Mouse (Mus musculus): ENCODE data around the gene Tpcn1. TPM values are rescaled to one million over a fixed set of nuclear protein-coding genes. Genes with fewer than 3 reads are reported as not detected.

Tpcn1 gene
- total RNA-seq, 1 experiment = 14.2 TPM

GRCm38 (mm10) chr5:120505781-120506180, 82.7 kb downstream of the Tpcn1 start:
- DNase-seq (ENCODE audit: low read depth, low spot score) = no peak
- peaks cover 2 to 3% of the 10 kb centered on the region in 2 experiments; a peak in 1 of 4 replicates for H3K4me1 ChIP-seq (ENCODE audit: control insufficient read depth in 2 of 2, insufficient read depth in 2 of 2, low read length in 2 of 2, poor library complexity in 1 of 2)
- TF ChIP-seq HCFC1 (IDR thresholded peaks at IDR 0.05; ENCODE audit: borderline replicate concordance, insufficient read depth, low read length) (no peak), CHD2 (IDR thresholded peaks at IDR 0.05; ENCODE audit: low read depth, low read length) (no peak)
- no peak overlapping the region for H3K27ac ChIP-seq (ENCODE audit: insufficient read depth, low read depth, low read length, poor library complexity, severe bottlenecking)
- peak overlapping the region; percentile 28 to 30; a peak in 2 of 4 replicates for H3K4me3 ChIP-seq (ENCODE audit: insufficient read depth in 1 of 2, low read depth in 1 of 2, low read length in 2 of 2, poor library complexity in 1 of 2, severe bottlenecking in 1 of 2)
- in situ Hi-C loops (cut with MboI; ENCODE audit: low sequenced_read_pairs in 2 of 2, unreplicated experiment in 2 of 2) = no loop called here
- H3K36me3 ChIP-seq (ENCODE audit: control insufficient read depth, insufficient read depth, low read length, poor library complexity, severe bottlenecking) = no peaks in the 10 kb centered on the region
- H3K9ac ChIP-seq (ENCODE audit: insufficient read depth, low read depth, low read length, poor library complexity, severe bottlenecking) = peak overlapping the region; percentile 52; the same call in 1 of the 2 replicates
- H3K9me3 ChIP-seq (ENCODE audit: control insufficient read depth, insufficient read depth, low read depth, low read length) = no peaks in the 10 kb centered on the region

DNA sequence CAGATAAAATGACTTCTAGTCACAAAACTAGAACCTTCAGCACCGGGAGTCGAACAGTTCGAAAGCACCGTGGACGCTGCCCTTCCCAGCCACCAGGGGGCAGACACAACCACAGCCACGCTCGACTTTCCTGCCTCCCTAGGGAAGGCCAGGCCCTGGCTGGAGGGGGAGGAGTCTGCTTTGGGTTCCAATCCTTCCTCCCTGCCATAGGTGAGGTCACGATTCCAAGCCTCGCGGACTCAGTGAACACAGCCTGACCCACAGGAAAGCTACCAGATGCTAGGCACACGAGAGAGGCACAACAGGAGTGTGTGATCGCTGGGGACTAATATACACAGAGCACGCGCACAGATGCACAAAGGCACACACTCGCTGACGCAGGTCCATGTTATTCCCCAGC, 83.1 kb downstream of the Tpcn1 start:
- no peaks in the 10 kb centered on the region for H3K36me3 ChIP-seq (ENCODE audit: control insufficient read depth, insufficient read depth, low read length, poor library complexity, severe bottlenecking)
- H3K9ac ChIP-seq (ENCODE audit: insufficient read depth, low read depth, low read length, poor library complexity, severe bottlenecking) = peak overlapping the region; percentile 52; the same call in 1 of the 2 replicates
- H3K4me3 ChIP-seq (ENCODE audit: insufficient read depth in 1 of 2, low read depth in 1 of 2, low read length in 2 of 2, poor library complexity in 1 of 2, severe bottlenecking in 1 of 2) = peak overlapping the region; percentile 28 to 30; a peak in 2 of 4 replicates
- in situ Hi-C loops (cut with MboI; ENCODE audit: low sequenced_read_pairs in 2 of 2, unreplicated experiment in 2 of 2) = no loop called here
- peak; percentile 92 for DNase-seq (ENCODE audit: low read depth, low spot score)
- H3K4me1 ChIP-seq (ENCODE audit: control insufficient read depth in 2 of 2, insufficient read depth in 2 of 2, low read length in 2 of 2, poor library complexity in 1 of 2) = peaks cover under 1 to 2% of the 10 kb centered on the region in 2 experiments; a peak in 1 of 4 replicates
- no peaks in the 10 kb centered on the region for H3K9me3 ChIP-seq (ENCODE audit: control insufficient read depth, insufficient read depth, low read depth, low read length)
- TF ChIP-seq ZNF384 (IDR thresholded peaks at IDR 0.05; ENCODE audit: low read depth, low read length) (peak; percentile 55; the same call in 1 of the 2 replicates), MAFK (IDR thresholded peaks at IDR 0.05; ENCODE audit: insufficient read depth, low read depth, low read length) (no peak), ZC3H11A (IDR thresholded peaks at IDR 0.05; ENCODE audit: borderline replicate concordance, low read depth, low read length) (peak; percentile 70), HCFC1 (IDR thresholded peaks at IDR 0.05; ENCODE audit: borderline replicate concordance, insufficient read depth, low read length) (peak; percentile 26; the same call in 1 of the 2 replicates), CHD2 (IDR thresholded peaks at IDR 0.05; ENCODE audit: low read depth, low read length) (0 out of 2 replicates have a peak, but pooled peaks have one; percentile 12)
- no peak overlapping the region for H3K27ac ChIP-seq (ENCODE audit: insufficient read depth, low read depth, low read length, poor library complexity, severe bottlenecking)

DNA sequence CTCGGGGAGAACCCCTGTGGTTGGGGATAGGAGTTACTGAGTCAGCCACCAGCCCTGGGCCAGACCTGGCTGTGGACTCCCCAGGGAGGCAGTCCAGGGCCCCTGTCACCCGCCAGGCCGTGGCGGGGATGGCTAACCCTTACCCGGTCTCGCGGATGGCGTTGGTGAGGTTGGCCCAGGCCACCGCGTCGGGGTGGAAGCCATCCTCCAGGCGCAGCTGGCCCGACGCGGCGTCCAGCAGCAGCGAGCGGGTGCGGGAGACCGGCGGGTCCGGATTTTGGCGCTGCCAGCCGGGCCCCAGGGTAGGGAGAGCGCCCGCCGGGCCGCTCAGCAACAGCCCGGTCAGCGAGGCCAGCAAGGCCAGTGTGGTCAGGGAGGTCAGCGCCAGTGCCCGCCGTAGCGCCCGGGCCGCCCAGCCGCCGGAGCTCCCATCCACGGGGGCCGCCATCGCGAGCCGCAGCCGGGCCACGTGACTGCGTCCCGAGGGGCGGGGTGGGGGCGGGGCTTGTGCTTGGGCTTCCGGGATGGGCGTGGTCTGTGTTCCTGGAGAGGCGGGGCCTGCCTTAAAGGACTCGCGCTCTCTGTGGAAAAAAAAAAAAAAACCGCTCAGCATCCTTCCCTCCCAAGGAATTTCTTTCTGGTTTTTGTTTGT, 85.2 kb downstream of the Tpcn1 start, which contains the start of gene Plbd2:
TSS of gene Plbd2 (minus strand) at position 482 of the 652 bp plus-strand sequence.
- DNase-seq (ENCODE audit: low read depth, low spot score) = peak; percentile 81
- peak within 1 kb of the TSS; percentile 72 to 85 for H3K4me3 ChIP-seq (ENCODE audit: insufficient read depth in 1 of 2, low read depth in 1 of 2, low read length in 2 of 2, poor library complexity in 1 of 2, severe bottlenecking in 1 of 2)
- H3K9ac ChIP-seq (ENCODE audit: insufficient read depth, low read depth, low read length, poor library complexity, severe bottlenecking) = peak within 1 kb of the TSS; percentile 93
- no peak within 1 kb of the TSS for H3K27ac ChIP-seq (ENCODE audit: insufficient read depth, low read depth, low read length, poor library complexity, severe bottlenecking)
- H3K4me1 ChIP-seq (ENCODE audit: control insufficient read depth in 2 of 2, insufficient read depth in 2 of 2, low read length in 2 of 2, poor library complexity in 1 of 2) = no peaks in the 10 kb centered on the region; a peak in 1 of 4 replicates
- in situ Hi-C loops (cut with MboI; ENCODE audit: low sequenced_read_pairs in 2 of 2, unreplicated experiment in 2 of 2) = no loop called here
- peaks cover under 1% of the 10 kb centered on the region; the same call in 1 of the 2 replicates for H3K36me3 ChIP-seq (ENCODE audit: control insufficient read depth, insufficient read depth, low read length, poor library complexity, severe bottlenecking)
- TF ChIP-seq ZNF384 (IDR thresholded peaks at IDR 0.05; ENCODE audit: low read depth, low read length) = peak; percentile 99
- peak; percentile 50; the same call in 1 of the 2 replicates for TF ChIP-seq HCFC1 (IDR thresholded peaks at IDR 0.05; ENCODE audit: borderline replicate concordance, insufficient read depth, low read length)
- TF ChIP-seq CHD2 (IDR thresholded peaks at IDR 0.05; ENCODE audit: low read depth, low read length) = no peak
- TF ChIP-seq ZC3H11A (IDR thresholded peaks at IDR 0.05; ENCODE audit: borderline replicate concordance, low read depth, low read length) = no peak
- TF ChIP-seq MAFK (IDR thresholded peaks at IDR 0.05; ENCODE audit: insufficient read depth, low read depth, low read length) = no peak
- no peaks in the 10 kb centered on the region for H3K9me3 ChIP-seq (ENCODE audit: control insufficient read depth, insufficient read depth, low read depth, low read length)

DNA sequence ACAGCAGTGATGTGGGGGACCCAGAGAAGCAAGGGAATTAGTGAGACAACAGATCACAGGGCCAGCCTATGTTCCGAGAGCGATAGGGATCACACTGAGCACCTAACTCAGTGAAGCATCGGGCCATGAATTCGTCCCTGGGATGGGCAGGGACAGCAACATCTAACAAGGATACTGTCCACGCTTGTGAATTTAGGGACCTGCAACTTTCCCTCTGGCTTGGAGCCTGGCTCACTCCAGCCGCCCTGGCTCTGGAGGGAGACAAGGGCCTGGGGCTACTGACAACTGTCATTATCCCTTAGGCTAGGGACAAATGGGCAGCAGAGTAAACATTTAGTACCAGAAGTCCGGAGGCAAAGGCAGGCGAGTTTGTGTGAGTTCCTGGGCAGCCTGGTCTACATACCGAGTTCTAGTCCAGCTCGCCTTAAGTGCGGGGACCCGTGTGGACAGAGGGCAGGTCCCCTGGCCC, 85.8 kb downstream of the Tpcn1 start:
- Histone ChIP-seq H3K9me3 (ENCODE audit: control insufficient read depth, insufficient read depth, low read depth, low read length) (no peaks in the 10 kb centered on the region), H3K27ac (ENCODE audit: insufficient read depth, low read depth, low read length, poor library complexity, severe bottlenecking) (no peak overlapping the region), H3K9ac (ENCODE audit: insufficient read depth, low read depth, low read length, poor library complexity, severe bottlenecking) (peak overlapping the region; percentile 93), H3K4me3 (ENCODE audit: insufficient read depth in 1 of 2, low read depth in 1 of 2, low read length in 2 of 2, poor library complexity in 1 of 2, severe bottlenecking in 1 of 2) (peak overlapping the region; percentile 72 to 85), H3K36me3 (ENCODE audit: control insufficient read depth, insufficient read depth, low read length, poor library complexity, severe bottlenecking) (peaks cover 2% of the 10 kb centered on the region; the same call in 1 of the 2 replicates), H3K4me1 (ENCODE audit: control insufficient read depth in 2 of 2, insufficient read depth in 2 of 2, low read length in 2 of 2, poor library complexity in 1 of 2) (no peaks in the 10 kb centered on the region; a peak in 1 of 4 replicates)
- in situ Hi-C loops (cut with MboI; ENCODE audit: low sequenced_read_pairs in 2 of 2, unreplicated experiment in 2 of 2) = no loop called here
- TF ChIP-seq MAFK (IDR thresholded peaks at IDR 0.05; ENCODE audit: insufficient read depth, low read depth, low read length) = no peak
- no peak for TF ChIP-seq ZNF384 (IDR thresholded peaks at IDR 0.05; ENCODE audit: low read depth, low read length)
- TF ChIP-seq ZC3H11A (IDR thresholded peaks at IDR 0.05; ENCODE audit: borderline replicate concordance, low read depth, low read length) = no peak
- TF ChIP-seq HCFC1 (IDR thresholded peaks at IDR 0.05; ENCODE audit: borderline replicate concordance, insufficient read depth, low read length) = no peak
- no peak for TF ChIP-seq CHD2 (IDR thresholded peaks at IDR 0.05; ENCODE audit: low read depth, low read length)
- no peak for DNase-seq (ENCODE audit: low read depth, low spot score)
